Mouse (Mus musculus) ES-E14 (cell line): ENCODE results near the gene Msrb3. TPM values are rescaled to one million over a fixed set of nuclear protein-coding genes. Genes with fewer than 3 reads are reported as not detected.

Source experiments
- DNase-seq: peaks from one replicate; pipeline ENCODE4 v3.0.0-alpha.2; 2013; ENCODE audit warnings: low read depth, low spot score
- H3K27ac ChIP-seq: 2 replicates; pipeline ENCODE4 v1.5.1; 2012; ENCODE audit warnings: low read depth, mild to moderate bottlenecking, low read length, moderate library complexity, mixed read lengths; ENCODE audit not compliant: poor library complexity, insufficient read depth, severe bottlenecking
- H3K36me3 ChIP-seq: 2 replicates; pipeline ENCODE4 v1.6.1; 2012; ENCODE audit warnings: mild to moderate bottlenecking, low read length, moderate library complexity, mixed read lengths; ENCODE audit not compliant: control insufficient read depth, poor library complexity, insufficient read depth, severe bottlenecking
- H3K4me1 ChIP-seq, 2 experiments: fragments of 150-350 bp in 1 of 2; sonication (generic) in 1 of 2; 2 replicates each; pipeline ENCODE4 v1.6.1; 2012; ENCODE audit warnings: low read length in 2 of 2, mild to moderate bottlenecking in 1 of 2, mixed read lengths in 1 of 2; ENCODE audit not compliant: control insufficient read depth in 2 of 2, insufficient read depth in 2 of 2, poor library complexity in 1 of 2
- H3K4me3 ChIP-seq, 2 experiments: fragments of 150-350 bp in 1 of 2; sonication (generic) in 1 of 2; 2 replicates each; pipeline ENCODE4 v1.5.1; 2012; ENCODE audit warnings: low read length in 2 of 2, low read depth in 1 of 2, mild to moderate bottlenecking in 1 of 2, mixed read lengths in 1 of 2; ENCODE audit not compliant: insufficient read depth in 1 of 2, poor library complexity in 1 of 2, severe bottlenecking in 1 of 2
- H3K9ac ChIP-seq: 2 replicates; pipeline ENCODE4 v1.6.1; 2012; ENCODE audit warnings: low read depth, mild to moderate bottlenecking, low read length, mixed read lengths; ENCODE audit not compliant: poor library complexity, insufficient read depth, severe bottlenecking
- H3K9me3 ChIP-seq: fragments of 150-350 bp; sonication (generic); 2 replicates; pipeline ENCODE4 v1.6.1; 2012; ENCODE audit warnings: low read depth, mild to moderate bottlenecking, low read length; ENCODE audit not compliant: control insufficient read depth, insufficient read depth
- CHD2 ChIP-seq: IDR thresholded peaks from 2 replicates; pipeline ENCODE4 v1.6.1; 2014; ENCODE audit warnings: mild to moderate bottlenecking, low read depth, low read length, inconsistent platforms
- HCFC1 ChIP-seq: IDR thresholded peaks from 2 replicates; pipeline ENCODE4 v1.6.1; 2012; ENCODE audit warnings: low read length, inconsistent platforms, borderline replicate concordance; ENCODE audit not compliant: insufficient read depth
- MAFK ChIP-seq: IDR thresholded peaks from 2 replicates; pipeline ENCODE4 v1.6.1; 2014; ENCODE audit warnings: mild to moderate bottlenecking, low read depth, low read length, inconsistent platforms; ENCODE audit not compliant: insufficient read depth
- ZC3H11A ChIP-seq: IDR thresholded peaks from 2 replicates; pipeline ENCODE4 v1.6.1; 2012; ENCODE audit warnings: low read depth, mild to moderate bottlenecking, inconsistent platforms, low read length, borderline replicate concordance
- ZNF384 ChIP-seq: IDR thresholded peaks from 2 replicates; pipeline ENCODE4 v1.6.1; 2012; ENCODE audit warnings: low read depth, low read length, inconsistent platforms
- in situ Hi-C, 2 experiments: fragments of 600-800 bp; cut with MboI; formaldehyde crosslinking; loops; one replicate each; pipeline ENCODE4 v1.15.1; 2025; ENCODE audit warnings: low sequenced_read_pairs in 2 of 2, inconsistent platforms in 1 of 2; ENCODE audit not compliant: unreplicated experiment in 2 of 2
- total RNA-seq: library from RNA; depleted of rRNA; stranded (reverse); fragments of 300-350 nt; gene quantifications from 2 replicates; pipeline ENCODE4 v1.2.3, GENCODE M21; 2012

The Msrb3 gene
- total RNA-seq, 1 experiment, result 5.7 TPM

DNA sequence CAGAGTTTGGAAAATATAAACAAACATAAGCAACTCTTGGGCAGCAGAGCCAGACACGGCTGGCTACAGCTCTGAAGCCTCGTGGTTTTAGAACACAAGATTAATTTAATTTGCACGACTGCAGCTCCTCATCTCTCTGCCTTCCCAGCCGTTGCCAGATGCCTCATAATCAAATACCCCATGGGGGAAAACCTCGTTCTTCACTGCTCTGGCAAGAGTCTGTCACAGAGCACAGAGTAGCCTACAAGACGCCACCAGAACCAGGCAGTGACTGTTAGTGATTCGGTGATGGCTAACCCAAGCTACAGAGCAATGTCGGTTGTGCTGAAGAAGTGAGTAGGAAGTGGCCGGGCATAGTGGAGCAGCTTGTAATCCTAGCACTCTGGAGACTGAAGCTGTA is 2.8 kb upstream of the Msrb3 start:
- H3K4me3 ChIP-seq, result no peak overlapping the region
- TF ChIP-seq HCFC1 (no peak), ZNF384 (no peak), ZC3H11A (no peak), CHD2 (no peak), MAFK (no peak)
- no peaks in the 10 kb centered on the region for H3K9me3 ChIP-seq
- H3K36me3 ChIP-seq, result no peaks in the 10 kb centered on the region
- DNase-seq, result no peak
- in situ Hi-C loops, result no loop called here
- H3K27ac ChIP-seq, result no peak overlapping the region
- no peak overlapping the region for H3K9ac ChIP-seq
- no peaks in the 10 kb centered on the region for H3K4me1 ChIP-seq

DNA sequence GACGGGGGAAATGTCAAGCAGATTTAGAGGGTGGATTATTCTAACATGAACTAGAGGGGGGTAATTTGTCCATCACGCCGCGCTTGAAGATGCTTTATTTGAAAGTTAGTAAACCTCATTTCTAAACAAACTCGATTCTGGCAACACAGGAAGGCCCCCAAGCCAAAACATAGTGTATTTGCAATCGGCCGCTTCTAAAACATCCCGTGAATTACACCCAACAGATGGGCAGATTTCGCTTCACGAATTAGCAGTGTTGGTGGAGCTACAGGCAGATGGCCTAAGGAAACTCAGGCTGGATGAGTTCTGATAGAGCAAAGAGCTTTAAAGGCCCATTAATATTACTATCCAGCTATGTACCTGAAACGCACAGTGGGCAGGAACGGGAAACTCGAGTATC is 1.2 kb upstream of the Msrb3 start:
- no peak for DNase-seq
- Histone ChIP-seq H3K9me3 (no peaks in the 10 kb centered on the region), H3K4me3 (no peak overlapping the region), H3K4me1 (no peaks in the 10 kb centered on the region), H3K9ac (no peak overlapping the region), H3K36me3 (no peaks in the 10 kb centered on the region), H3K27ac (no peak overlapping the region)
- in situ Hi-C loops, result no loop called here
- TF ChIP-seq MAFK (no peak), HCFC1 (no peak), ZC3H11A (no peak), ZNF384 (no peak), CHD2 (no peak)

DNA sequence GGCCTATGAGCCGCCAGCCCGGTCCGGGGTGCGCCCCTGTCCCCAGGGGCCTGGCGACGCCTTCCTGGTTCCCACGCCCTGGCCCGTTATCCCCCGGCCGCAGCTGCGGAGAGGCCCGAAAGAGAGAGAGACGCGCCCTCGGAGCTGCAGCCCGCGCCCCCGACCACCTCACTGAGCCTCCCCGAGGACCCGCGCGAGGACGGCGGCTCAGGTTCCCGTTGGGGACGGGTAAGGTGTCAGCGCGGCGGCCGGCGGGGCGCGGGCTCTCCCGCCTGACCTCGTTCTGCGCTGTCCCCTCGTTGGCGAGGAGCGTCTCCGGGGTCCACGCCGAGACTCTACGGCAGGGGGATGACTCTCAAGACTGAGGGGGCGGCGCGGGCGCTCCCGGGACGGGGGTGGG is 544 bp downstream of the Msrb3 start:
- no peak for TF ChIP-seq HCFC1
- TF ChIP-seq CHD2, result no peak
- no peak for TF ChIP-seq ZNF384
- no peak for TF ChIP-seq ZC3H11A
- no peak for TF ChIP-seq MAFK
- Histone ChIP-seq H3K27ac (no peak overlapping the region), H3K36me3 (no peaks in the 10 kb centered on the region), H3K9ac (peak overlapping the region; percentile 58), H3K4me3 (peak overlapping the region; percentile 75 to 86), H3K4me1 (peaks cover 0 to 5% of the 10 kb centered on the region in 2 experiments; a peak in 1 of 4 replicates), H3K9me3 (no peaks in the 10 kb centered on the region)
- no peak for DNase-seq
- in situ Hi-C loops, result no loop called here

DNA sequence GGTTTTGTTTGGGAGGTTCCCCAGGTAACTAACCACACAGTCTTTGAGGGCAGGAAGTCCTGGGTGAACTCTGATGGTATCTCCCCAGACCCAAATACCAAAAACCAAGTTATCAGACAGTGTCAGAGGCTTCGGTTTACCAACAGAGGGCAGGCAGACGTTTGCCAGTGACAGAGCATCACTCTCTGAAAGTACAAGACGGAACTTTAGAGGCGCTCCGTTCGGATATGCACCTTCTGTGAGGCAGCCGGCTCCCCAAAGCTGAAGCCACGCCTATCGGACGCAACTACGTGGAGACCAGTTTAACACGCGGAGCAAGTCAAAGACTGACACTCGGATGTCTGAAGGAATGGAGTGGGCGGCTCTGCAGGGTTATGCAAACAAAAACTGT is 3.0 kb downstream of the Msrb3 start:
- H3K9ac ChIP-seq, result no peak overlapping the region
- no peak overlapping the region for H3K27ac ChIP-seq
- no peaks in the 10 kb centered on the region for H3K36me3 ChIP-seq
- H3K4me1 ChIP-seq, result peaks cover 0 to 5% of the 10 kb centered on the region in 2 experiments; a peak in 1 of 4 replicates
- no peak overlapping the region for H3K4me3 ChIP-seq
- TF ChIP-seq ZC3H11A (no peak), CHD2 (no peak), MAFK (no peak), HCFC1 (no peak), ZNF384 (no peak)
- no peaks in the 10 kb centered on the region for H3K9me3 ChIP-seq
- DNase-seq, result no peak
- in situ Hi-C loops, result no loop called here
